Mouse (Mus musculus) heart, embryonic 16.5 days (tissue): ENCODE measurements around the gene Fam98c. TPM values are rescaled to one million over a fixed set of nuclear protein-coding genes. Genes with fewer than 3 reads are reported as not detected.
A peak's percentile ranks its signal among the peaks of the same experiment; 100 is the strongest.

Source experiments
- ATAC-seq: fragments of 200-750 bp; cut with Nextera tagmentation; replicated peaks from 2 replicates; pipeline ENCODE4 v1.8.0; 2017; ENCODE audit warnings: moderate number of reproducible peaks; ENCODE audit not compliant: insufficient read depth, low FRiP score; ENCODE audit errors: extremely low read depth
- H3K27ac ChIP-seq: fragments of 300-500 bp; sonication (generic); 2 replicates; pipeline ENCODE4 v1.5.1; 2014; ENCODE audit warnings: mild to moderate bottlenecking, low read length, control low read depth, moderate library complexity
- H3K27me3 ChIP-seq: fragments of 300-500 bp; sonication (generic); 2 replicates; pipeline ENCODE4 v1.6.1; 2014; ENCODE audit warnings: low read length, mixed read lengths; ENCODE audit not compliant: control insufficient read depth, insufficient read depth
- H3K36me3 ChIP-seq: fragments of 300-500 bp; sonication (generic); 2 replicates; pipeline ENCODE4 v1.6.1; 2014; ENCODE audit not compliant: control insufficient read depth, insufficient read depth
- H3K4me1 ChIP-seq: fragments of 300-500 bp; sonication (generic); 2 replicates; pipeline ENCODE4 v1.6.1; 2014; ENCODE audit warnings: low read length, mixed read lengths; ENCODE audit not compliant: control insufficient read depth, insufficient read depth
- H3K4me2 ChIP-seq: fragments of 300-500 bp; sonication (generic); 2 replicates; pipeline ENCODE4 v1.6.1; 2014; ENCODE audit warnings: low read depth, mild to moderate bottlenecking, control low read depth, low read length
- H3K4me3 ChIP-seq: fragments of 300-500 bp; sonication (generic); 2 replicates; pipeline ENCODE4 v1.5.1; 2014; ENCODE audit warnings: mild to moderate bottlenecking, control low read depth, low read length
- H3K9ac ChIP-seq: fragments of 300-500 bp; sonication (generic); 2 replicates; pipeline ENCODE4 v1.6.1; 2014; ENCODE audit warnings: low read length, control low read depth
- H3K9me3 ChIP-seq: fragments of 300-500 bp; sonication (generic); replicated peaks from 2 replicates; pipeline ENCODE4 v1.6.1; 2016; ENCODE audit warnings: low read length; ENCODE audit not compliant: control insufficient read depth
- WGBS: fragments of 180-500 bp; shearing (Covaris S2); extraction: QIAGEN DNeasy Blood & Tissue Kit; methylation state at CpG from one replicate; pipeline ENCODE4 v1.1.7; 2014; 5-methylcytosine and 5-hydroxymethylcytosine counted together
- polyA plus RNA-seq: library from polyadenylated mRNA; unstranded; fragments of >200 nt; fragmentation: Nextera tagmentation; extraction: Ambion mirVana; gene quantifications from 2 replicates; pipeline ENCODE4 v1.2.1, GENCODE M21; 2015

Fam98c gene
- polyA plus RNA-seq, 1 experiment from 2014 or later = 18.8 TPM

DNA sequence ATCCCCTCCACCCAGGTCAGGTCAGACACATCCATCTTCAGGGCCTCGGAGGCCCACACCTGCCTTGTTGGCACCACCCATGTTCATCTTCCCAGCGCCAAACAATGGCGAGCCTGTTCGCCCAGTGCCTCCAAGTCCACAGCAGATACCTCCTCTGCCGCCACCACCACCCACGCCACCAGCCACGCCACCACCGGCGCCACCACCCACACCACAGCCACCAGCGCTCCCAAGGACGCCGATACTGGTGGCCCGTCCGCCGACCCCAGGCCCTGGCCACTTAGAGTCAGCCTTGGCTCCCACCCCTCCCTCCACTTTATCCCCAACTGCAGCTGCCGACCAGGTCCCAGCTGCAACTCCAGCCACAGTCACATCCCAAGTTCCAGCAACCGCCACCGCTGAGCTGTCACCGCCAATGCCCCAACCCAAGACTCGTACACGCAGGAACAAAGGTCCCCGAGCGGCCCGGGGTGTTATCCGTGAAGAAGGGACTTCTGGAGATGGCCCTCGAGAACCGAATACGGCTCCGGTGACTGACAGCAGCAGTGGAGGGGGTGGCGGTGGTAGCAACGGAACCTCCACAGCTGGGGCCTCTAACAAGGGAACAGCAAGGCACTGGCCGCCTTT, 16.5 kb upstream of the Fam98c start:
- Histone ChIP-seq H3K27ac (no peak overlapping the region), H3K4me1 (peaks cover 20% of the 10 kb centered on the region), H3K27me3 (peaks cover 37% of the 10 kb centered on the region), H3K9me3 (no peaks in the 10 kb centered on the region), H3K36me3 (peaks cover 27% of the 10 kb centered on the region), H3K4me2 (no peak overlapping the region), H3K4me3 (no peak overlapping the region), H3K9ac (no peak overlapping the region)
- ATAC-seq = no peak
- WGBS = 38% methylated on average over 32 of the region's 32 CpGs

- Histone ChIP-seq H3K27me3 (peaks cover 38% of the 10 kb centered on the region), H3K4me2 (peak overlapping the region; percentile 86), H3K9ac (peak overlapping the region; percentile 64), H3K27ac (no peak overlapping the region), H3K9me3 (no peaks in the 10 kb centered on the region), H3K4me3 (peak overlapping the region; percentile 58), H3K36me3 (peaks cover 27% of the 10 kb centered on the region), H3K4me1 (peaks cover 20% of the 10 kb centered on the region)
- ATAC-seq = no peak
- WGBS = 4% methylated on average over 34 of the region's 34 CpGs
These were observed 15.6 kb upstream of the Fam98c start for GRCm38 (mm10) chr7:29171562-29172097.

DNA sequence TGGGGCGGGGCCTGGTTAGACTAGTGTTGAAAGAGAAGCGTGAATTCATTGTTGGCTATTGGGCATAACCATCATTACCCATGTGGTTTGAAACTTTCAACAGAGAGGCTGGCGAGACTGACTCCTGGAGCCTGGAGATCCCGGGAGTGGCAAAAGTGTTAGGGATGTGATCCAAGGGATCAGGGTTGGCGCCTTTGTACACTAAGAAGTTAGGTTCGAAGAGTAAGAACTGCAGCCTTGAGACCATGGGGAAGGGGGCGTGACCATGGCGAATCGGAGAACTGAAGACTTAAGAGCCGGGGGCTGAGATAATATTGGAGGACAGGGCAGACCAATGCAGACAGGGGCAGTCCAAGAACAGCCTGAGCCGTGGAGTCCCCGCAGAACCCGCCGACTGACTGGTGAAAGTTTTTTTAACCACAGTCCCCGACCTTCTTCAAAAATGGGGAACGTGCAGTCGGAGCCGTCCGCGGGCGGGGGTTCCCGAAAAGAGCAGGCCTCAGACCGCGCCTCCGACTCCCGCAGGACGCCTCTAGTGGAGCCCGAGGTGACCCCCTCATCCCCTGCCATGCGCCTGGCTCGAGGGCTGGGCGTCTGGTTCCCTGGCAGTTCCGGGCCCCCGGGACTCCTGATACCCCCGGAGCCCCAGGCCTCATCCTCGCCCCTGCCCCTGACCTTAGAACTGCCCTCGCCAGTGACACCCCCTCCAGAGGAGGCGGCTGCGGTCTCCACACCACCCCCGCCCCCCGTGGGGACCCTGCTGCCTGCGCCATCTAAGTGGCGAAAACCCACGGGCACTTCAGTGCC, 14.9 kb upstream of the Fam98c start:
- Histone ChIP-seq H3K9me3 (no peaks in the 10 kb centered on the region), H3K4me3 (peak overlapping the region; percentile 58), H3K27me3 (peaks cover 38% of the 10 kb centered on the region), H3K4me2 (peak overlapping the region; percentile 86), H3K36me3 (peaks cover 27% of the 10 kb centered on the region), H3K27ac (no peak overlapping the region), H3K4me1 (peaks cover 20% of the 10 kb centered on the region), H3K9ac (peak overlapping the region; percentile 64)
- 2% methylated on average over 43 of the region's 43 CpGs for WGBS
- ATAC-seq = no peak

DNA sequence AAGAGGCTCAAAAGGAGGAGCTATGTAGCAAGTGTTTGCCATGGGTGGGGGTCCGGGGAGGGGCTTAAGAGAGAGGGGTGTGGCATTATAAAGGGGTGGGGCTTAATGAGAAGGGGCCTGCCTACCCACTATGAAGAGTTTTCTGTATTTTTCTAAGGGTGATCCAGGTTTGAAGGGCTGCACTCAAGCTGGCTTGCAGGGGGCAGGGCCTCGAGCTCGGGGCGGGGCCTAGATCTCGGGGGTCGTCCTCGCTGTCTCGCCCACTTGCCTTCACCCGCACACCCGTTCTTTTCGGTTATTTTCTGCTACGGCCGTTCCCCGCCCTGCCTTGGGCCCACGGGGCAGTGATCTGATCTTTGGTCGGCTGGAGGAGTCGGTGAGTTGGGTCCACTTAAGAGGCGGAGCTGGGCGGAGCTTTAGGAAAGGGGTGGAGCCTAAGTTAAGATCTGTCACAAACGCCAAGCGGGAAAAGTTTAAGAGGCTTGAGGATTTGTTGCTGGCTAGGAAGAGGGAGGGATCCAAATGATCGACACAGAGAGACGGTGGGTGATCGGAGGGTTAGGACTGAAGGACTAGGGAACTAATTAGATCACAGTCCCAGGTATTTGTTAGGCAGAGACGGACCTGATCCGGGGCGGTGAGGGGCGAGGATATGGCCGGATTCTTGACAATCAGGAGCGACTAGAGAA, 14.2 kb upstream of the Fam98c start, which contains the start of the genes Ggn and Spred3:
Ggn (plus strand) TSS at position 145 of the 689 bp plus-strand sequence.
Spred3 (minus strand) TSS at position 346 of the 689 bp plus-strand sequence.
- WGBS = 2% methylated on average over 30 of the region's 30 CpGs
- Histone ChIP-seq H3K27ac (peak within 1 kb of the TSS; percentile 72), H3K4me3 (peak within 1 kb of the TSS; percentile 58), H3K4me2 (peak within 1 kb of the TSS; percentile 86), H3K4me1 (peaks cover 20% of the 10 kb centered on the region), H3K27me3 (peaks cover 38% of the 10 kb centered on the region), H3K9ac (peak within 1 kb of the TSS; percentile 72), H3K36me3 (peaks cover 19% of the 10 kb centered on the region), H3K9me3 (no peaks in the 10 kb centered on the region)
- peak; percentile 53 for ATAC-seq

GRCm38 (mm10) chr7:29169231-29170065, 13.4 kb upstream of the Fam98c start:
- Histone ChIP-seq H3K9me3 (no peaks in the 10 kb centered on the region), H3K4me3 (peak overlapping the region; percentile 58), H3K36me3 (peaks cover 11% of the 10 kb centered on the region; the same call in 1 of the 2 replicates), H3K9ac (peak overlapping the region; percentile 72), H3K4me2 (peak overlapping the region; percentile 86), H3K27me3 (peaks cover 38% of the 10 kb centered on the region), H3K27ac (no peak overlapping the region), H3K4me1 (peaks cover 20% of the 10 kb centered on the region)
- ATAC-seq = peak; percentile 70
- WGBS = 1% methylated on average over 27 of the region's 39 CpGs

DNA sequence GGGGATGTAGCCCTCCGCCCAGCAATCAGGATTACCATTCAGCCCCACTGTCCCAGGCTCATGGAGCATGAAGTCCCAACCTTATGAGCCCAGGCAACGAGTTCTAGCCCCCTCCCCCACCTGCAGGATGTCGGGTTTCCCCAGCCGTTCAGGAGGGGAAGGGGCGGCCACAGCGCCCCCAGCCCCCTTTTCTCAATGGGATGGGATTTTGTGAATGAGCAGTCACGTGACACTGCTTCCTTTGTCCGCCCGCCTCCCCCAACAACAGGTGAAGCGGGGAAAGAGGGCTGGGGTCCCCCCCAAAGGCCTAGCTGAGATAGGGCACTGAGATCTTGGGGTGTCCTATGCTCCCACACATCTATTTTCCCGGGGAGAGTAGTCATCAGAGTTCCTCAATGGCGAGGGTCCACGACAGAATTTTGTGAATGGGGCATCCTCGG, 12.8 kb upstream of the Fam98c start:
- under 1% methylated on average over 14 of the region's 14 CpGs for WGBS
- Histone ChIP-seq H3K27me3 (peaks cover 35% of the 10 kb centered on the region), H3K4me3 (peak overlapping the region; percentile 58), H3K27ac (no peak overlapping the region), H3K4me2 (peak overlapping the region; percentile 86), H3K36me3 (peaks cover 6% of the 10 kb centered on the region; the same call in 1 of the 2 replicates), H3K9ac (peak overlapping the region; percentile 72), H3K4me1 (peaks cover 20% of the 10 kb centered on the region), H3K9me3 (no peaks in the 10 kb centered on the region)
- ATAC-seq = no peak

- no peak for ATAC-seq
- no peak overlapping the region for H3K27ac ChIP-seq
These were observed 12.2 kb upstream of the Fam98c start for GRCm38 (mm10) chr7:29168121-29168695.

DNA sequence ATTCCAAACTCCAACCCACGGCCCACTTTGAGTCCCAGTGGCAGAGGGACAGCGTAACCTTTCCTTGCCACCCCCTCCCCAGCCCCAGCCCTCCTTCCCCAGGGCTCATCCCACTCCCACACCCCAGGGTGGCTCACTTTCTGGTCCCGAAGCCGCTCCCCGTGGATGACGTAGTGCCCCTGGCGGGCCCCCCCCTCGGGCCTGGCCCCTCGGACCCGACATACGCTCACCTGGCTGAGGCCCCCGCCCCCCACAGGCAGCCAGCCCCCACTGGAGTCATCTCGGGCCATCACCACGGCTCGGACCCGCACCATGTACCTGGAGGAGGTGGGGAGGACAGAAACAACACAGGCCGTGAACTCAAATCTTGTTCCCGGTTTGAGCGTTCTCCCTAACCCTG, 11.6 kb upstream of the Fam98c start:
- H3K27me3 ChIP-seq = peaks cover 25% of the 10 kb centered on the region
- no peak overlapping the region for H3K4me3 ChIP-seq
- 24% methylated on average over 18 of the region's 19 CpGs for WGBS
- H3K4me1 ChIP-seq = peaks cover 20% of the 10 kb centered on the region
- H3K27ac ChIP-seq = no peak overlapping the region
- H3K4me2 ChIP-seq = no peak overlapping the region
- no peak for ATAC-seq
- H3K9me3 ChIP-seq = no peaks in the 10 kb centered on the region
- no peak overlapping the region for H3K9ac ChIP-seq
- no peaks in the 10 kb centered on the region for H3K36me3 ChIP-seq

More at GRCm38 (mm10) chr7:29168121-29168695, 12.2 kb upstream of the Fam98c start:
- peak overlapping the region; percentile 86 for H3K4me2 ChIP-seq
- no peaks in the 10 kb centered on the region for H3K9me3 ChIP-seq
- WGBS = 7% methylated on average over 10 of the region's 10 CpGs
- H3K36me3 ChIP-seq = 0 out of 2 replicates have a peak, but pooled peaks cover 3% of the 10 kb centered on the region
- H3K4me1 ChIP-seq = peaks cover 20% of the 10 kb centered on the region
- H3K27me3 ChIP-seq = peaks cover 30% of the 10 kb centered on the region
- peak overlapping the region; percentile 58 for H3K4me3 ChIP-seq
- H3K9ac ChIP-seq = peak overlapping the region; percentile 72; the same call in 1 of the 2 replicates
